Mouse (Mus musculus): ENCODE measurements at regions not wholly inside any gene's neighbourhood (a gene's known extent, or its start where the extent isn't known, plus 50 kb on each side); places are given as distances from the start of the nearest gene placed in this dataset.

GRCm38 (mm10) chr14:46149073-46149661 is 230.0 kb upstream of the Gm15217 start:
- no peaks in the 10 kb centered on the region for H3K9me3 ChIP-seq (ENCODE audit: low read length)
- H3K27me3 ChIP-seq (ENCODE audit: insufficient read depth, low read length), result no peaks in the 10 kb centered on the region
- H3K36me3 ChIP-seq (ENCODE audit: insufficient read depth, low read length), result no peaks in the 10 kb centered on the region
- no peaks in the 10 kb centered on the region for H3K4me1 ChIP-seq (replicated peaks; ENCODE audit: low read depth, low read length)
- TF ChIP-seq CTCF (conservative IDR thresholded peaks at IDR 0.05; ENCODE audit: low read length) (no peak), NANOG (IDR thresholded peaks at IDR 0.05; ENCODE audit: borderline replicate concordance, low read length) (no peak), POU5F1 (IDR thresholded peaks at IDR 0.05; ENCODE audit: borderline replicate concordance, low read length) (no peak)
- no peak overlapping the region for H3K4me3 ChIP-seq (replicated peaks; ENCODE audit: low read length)

- H3K27me3 ChIP-seq (ENCODE audit: insufficient read depth, low read length), result no peaks in the 10 kb centered on the region
- H3K9me3 ChIP-seq (ENCODE audit: low read length), result no peaks in the 10 kb centered on the region
- no peaks in the 10 kb centered on the region for H3K36me3 ChIP-seq (ENCODE audit: insufficient read depth, low read length)
- H3K4me1 ChIP-seq (replicated peaks; ENCODE audit: low read depth, low read length), result no peaks in the 10 kb centered on the region
- no peak overlapping the region for H3K4me3 ChIP-seq (replicated peaks; ENCODE audit: low read length)
- TF ChIP-seq CTCF (conservative IDR thresholded peaks at IDR 0.05; ENCODE audit: low read length) (no peak), POU5F1 (IDR thresholded peaks at IDR 0.05; ENCODE audit: borderline replicate concordance, low read length) (no peak), NANOG (IDR thresholded peaks at IDR 0.05; ENCODE audit: borderline replicate concordance, low read length) (no peak)
These were observed 220.5 kb upstream of the Gm15217 start for GRCm38 (mm10) chr14:46158741-46159140.

- H3K36me3 ChIP-seq (ENCODE audit: insufficient read depth, low read length), result no peaks in the 10 kb centered on the region
- H3K4me3 ChIP-seq (replicated peaks; ENCODE audit: low read length), result no peak overlapping the region
- no peak for TF ChIP-seq NANOG (IDR thresholded peaks at IDR 0.05; ENCODE audit: borderline replicate concordance, low read length)
- no peak for TF ChIP-seq CTCF (conservative IDR thresholded peaks at IDR 0.05; ENCODE audit: low read length)
- no peak for TF ChIP-seq POU5F1 (IDR thresholded peaks at IDR 0.05; ENCODE audit: borderline replicate concordance, low read length)
- no peaks in the 10 kb centered on the region for H3K9me3 ChIP-seq (ENCODE audit: low read length)
- H3K4me1 ChIP-seq (replicated peaks; ENCODE audit: low read depth, low read length), result peaks cover 4% of the 10 kb centered on the region; the same call in 1 of the 2 replicates
- 0 out of 2 replicates have a peak, but pooled peaks cover 3% of the 10 kb centered on the region for H3K27me3 ChIP-seq (ENCODE audit: insufficient read depth, low read length)
These were observed 206.9 kb upstream of the Gm15217 start for GRCm38 (mm10) chr14:46172181-46172874.

- H3K9me3 ChIP-seq (ENCODE audit: low read length), result no peaks in the 10 kb centered on the region
- no peaks in the 10 kb centered on the region for H3K36me3 ChIP-seq (ENCODE audit: insufficient read depth, low read length)
- TF ChIP-seq CTCF (conservative IDR thresholded peaks at IDR 0.05; ENCODE audit: low read length) (no peak), POU5F1 (IDR thresholded peaks at IDR 0.05; ENCODE audit: borderline replicate concordance, low read length) (no peak), NANOG (IDR thresholded peaks at IDR 0.05; ENCODE audit: borderline replicate concordance, low read length) (no peak)
- peaks cover 4% of the 10 kb centered on the region; the same call in 1 of the 2 replicates for H3K4me1 ChIP-seq (replicated peaks; ENCODE audit: low read depth, low read length)
- H3K27me3 ChIP-seq (ENCODE audit: insufficient read depth, low read length), result 0 out of 2 replicates have a peak, but pooled peaks cover 3% of the 10 kb centered on the region
- H3K4me3 ChIP-seq (replicated peaks; ENCODE audit: low read length), result no peak overlapping the region
These were observed 206.3 kb upstream of the Gm15217 start for GRCm38 (mm10) chr14:46172875-46173324.

- Histone ChIP-seq H3K4me1 (replicated peaks; ENCODE audit: low read depth, low read length) (peaks cover 4% of the 10 kb centered on the region; the same call in 1 of the 2 replicates), H3K9me3 (ENCODE audit: low read length) (no peaks in the 10 kb centered on the region), H3K27me3 (ENCODE audit: insufficient read depth, low read length) (0 out of 2 replicates have a peak, but pooled peaks cover 3% of the 10 kb centered on the region), H3K36me3 (ENCODE audit: insufficient read depth, low read length) (no peaks in the 10 kb centered on the region), H3K4me3 (replicated peaks; ENCODE audit: low read length) (no peak overlapping the region)
- no peak for TF ChIP-seq POU5F1 (IDR thresholded peaks at IDR 0.05; ENCODE audit: borderline replicate concordance, low read length)
- TF ChIP-seq NANOG (IDR thresholded peaks at IDR 0.05; ENCODE audit: borderline replicate concordance, low read length), result no peak
- no peak for TF ChIP-seq CTCF (conservative IDR thresholded peaks at IDR 0.05; ENCODE audit: low read length)
These were observed 204.8 kb upstream of the Gm15217 start for GRCm38 (mm10) chr14:46174386-46174785.

GRCm38 (mm10) chr14:46175291-46176216 is 203.7 kb upstream of the Gm15217 start:
- Histone ChIP-seq H3K27me3 (ENCODE audit: insufficient read depth, low read length) (0 out of 2 replicates have a peak, but pooled peaks cover 3% of the 10 kb centered on the region), H3K9me3 (ENCODE audit: low read length) (no peaks in the 10 kb centered on the region), H3K4me1 (replicated peaks; ENCODE audit: low read depth, low read length) (peaks cover 4% of the 10 kb centered on the region; the same call in 1 of the 2 replicates), H3K36me3 (ENCODE audit: insufficient read depth, low read length) (no peaks in the 10 kb centered on the region), H3K4me3 (replicated peaks; ENCODE audit: low read length) (no peak overlapping the region)
- TF ChIP-seq POU5F1 (IDR thresholded peaks at IDR 0.05; ENCODE audit: borderline replicate concordance, low read length), result no peak
- no peak for TF ChIP-seq CTCF (conservative IDR thresholded peaks at IDR 0.05; ENCODE audit: low read length)
- no peak for TF ChIP-seq NANOG (IDR thresholded peaks at IDR 0.05; ENCODE audit: borderline replicate concordance, low read length)

- no peaks in the 10 kb centered on the region for H3K36me3 ChIP-seq (ENCODE audit: insufficient read depth, low read length)
- TF ChIP-seq NANOG (IDR thresholded peaks at IDR 0.05; ENCODE audit: borderline replicate concordance, low read length) (no peak), CTCF (conservative IDR thresholded peaks at IDR 0.05; ENCODE audit: low read length) (no peak), POU5F1 (IDR thresholded peaks at IDR 0.05; ENCODE audit: borderline replicate concordance, low read length) (no peak)
- H3K27me3 ChIP-seq (ENCODE audit: insufficient read depth, low read length), result 0 out of 2 replicates have a peak, but pooled peaks cover 3% of the 10 kb centered on the region
- peaks cover 4% of the 10 kb centered on the region; the same call in 1 of the 2 replicates for H3K4me1 ChIP-seq (replicated peaks; ENCODE audit: low read depth, low read length)
- no peak overlapping the region for H3K4me3 ChIP-seq (replicated peaks; ENCODE audit: low read length)
- H3K9me3 ChIP-seq (ENCODE audit: low read length), result no peaks in the 10 kb centered on the region
These were observed 200.2 kb upstream of the Gm15217 start for GRCm38 (mm10) chr14:46179024-46179423.

Measured in E14TG2a.4 (cell line).